Mouse (Mus musculus) layer of hippocampus, adult 2 months (tissue): ENCODE measurements around the gene Creg2. TPM values are rescaled to one million over a fixed set of nuclear protein-coding genes. Genes with fewer than 3 reads are reported as not detected.

ENCODE experiments used
- DNase-seq, 2 experiments: peaks; one replicate each; pipeline ENCODE4 v3.0.0; 2022; ENCODE audit warnings: low spot score in 2 of 2
- H3K27ac ChIP-seq: fragments of 200-600 bp; 2 replicates; pipeline ENCODE4 v1.8.1; 2022
- H3K4me3 ChIP-seq: fragments of 200-600 bp; 2 replicates; pipeline ENCODE4 v1.8.1; 2022; ENCODE audit warnings: mild to moderate bottlenecking
- CTCF ChIP-seq: fragments of 200-600 bp; conservative IDR thresholded peaks from 2 replicates; pipeline ENCODE4 v1.8.1; 2022; ENCODE audit warnings: antibody characterized with exemption, mild to moderate bottlenecking, moderate library complexity
- total RNA-seq, 2 experiments: library from RNA; stranded (reverse); gene quantifications; 2 replicates each; pipeline ENCODE4 v1.2.3; 2021

Gene Creg2
- total RNA-seq, 2 experiments from 2014 or later, result 99.7 to 100.0 TPM

- peak; percentile 21 to 59 for DNase-seq
- H3K4me3 ChIP-seq, result peak overlapping the region; percentile 89
- TF ChIP-seq CTCF, result peak; percentile 54
- peak overlapping the region; percentile 98 for H3K27ac ChIP-seq
Observed at GRCm38 (mm10) chr1:39576431-39577243, 74.6 kb downstream of the Creg2 start.

GRCm38 (mm10) chr1:39575778-39576375 lies 75.4 kb downstream of the Creg2 start:
- TF ChIP-seq CTCF, result no peak
- H3K27ac ChIP-seq, result peak overlapping the region; percentile 98
- H3K4me3 ChIP-seq, result peak overlapping the region; percentile 89
- DNase-seq, result no peak

GRCm38 (mm10) chr1:39573890-39574289 lies 77.4 kb downstream of the Creg2 start:
- TF ChIP-seq CTCF, result no peak
- H3K4me3 ChIP-seq, result no peak overlapping the region
- no peak overlapping the region for H3K27ac ChIP-seq
- no peak for DNase-seq

- TF ChIP-seq CTCF, result no peak
- Histone ChIP-seq H3K27ac (no peak overlapping the region), H3K4me3 (no peak overlapping the region)
- DNase-seq, result no peak
Observed at GRCm38 (mm10) chr1:39571653-39572052, 79.6 kb downstream of the Creg2 start.

Other genes with a start within 250 kb of the Creg2 start
- 10 to 100 TPM; 10.6 to 14.3 TPM for gene Tbc1d8, start 172.7 kb downstream of the Creg2 start, total RNA-seq
- gene Cnot11, start 116.5 kb downstream of the Creg2 start, total RNA-seq, result 10 to 100 TPM; 23.3 to 24.2 TPM
- gene Rnf149, start 74.1 kb downstream of the Creg2 start, total RNA-seq, result 10 to 100 TPM; 35.4 to 36.3 TPM
- gene Rfx8, start 69.5 kb upstream of the Creg2 start, total RNA-seq, result under 1 TPM; 0.22 to 0.51 TPM
- gene Gm3646, start 153.9 kb upstream of the Creg2 start, total RNA-seq, result not detected
- gene Map4k4, start 249.4 kb upstream of the Creg2 start, total RNA-seq, result 100 to 1,000 TPM; 134 to 145 TPM